Mouse (Mus musculus) CD4-positive, CD25-positive, alpha-beta regulatory T cell, adult 2 months (primary cell): ENCODE results near the gene Slc16a3.

Experiments
- DNase-seq: peaks from one replicate; pipeline ENCODE4 v3.0.0-alpha.2; 2012; ENCODE audit warnings: low read depth, low spot score

Slc16a3 gene

DNA sequence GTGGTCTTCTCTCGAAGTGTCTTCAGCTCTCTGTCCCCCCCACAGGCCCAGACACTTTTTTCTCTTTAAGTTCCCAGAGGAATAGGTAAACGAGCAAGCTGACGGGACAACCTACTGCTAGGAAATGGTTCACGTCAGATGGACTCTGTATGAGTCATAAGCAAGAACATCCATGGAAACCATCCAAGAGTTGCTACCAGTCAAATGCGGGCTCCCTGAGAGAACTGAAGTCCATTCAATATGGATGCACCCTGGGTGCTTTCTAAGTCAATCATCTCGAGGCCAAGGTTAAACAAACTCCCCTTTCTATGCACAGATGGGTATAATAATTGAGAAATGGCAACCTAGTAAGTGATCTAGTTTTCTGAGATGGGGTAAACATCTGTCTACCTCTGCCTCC is 25.0 kb downstream of the Slc16a3 start:
- DNase-seq, result no peak

DNA sequence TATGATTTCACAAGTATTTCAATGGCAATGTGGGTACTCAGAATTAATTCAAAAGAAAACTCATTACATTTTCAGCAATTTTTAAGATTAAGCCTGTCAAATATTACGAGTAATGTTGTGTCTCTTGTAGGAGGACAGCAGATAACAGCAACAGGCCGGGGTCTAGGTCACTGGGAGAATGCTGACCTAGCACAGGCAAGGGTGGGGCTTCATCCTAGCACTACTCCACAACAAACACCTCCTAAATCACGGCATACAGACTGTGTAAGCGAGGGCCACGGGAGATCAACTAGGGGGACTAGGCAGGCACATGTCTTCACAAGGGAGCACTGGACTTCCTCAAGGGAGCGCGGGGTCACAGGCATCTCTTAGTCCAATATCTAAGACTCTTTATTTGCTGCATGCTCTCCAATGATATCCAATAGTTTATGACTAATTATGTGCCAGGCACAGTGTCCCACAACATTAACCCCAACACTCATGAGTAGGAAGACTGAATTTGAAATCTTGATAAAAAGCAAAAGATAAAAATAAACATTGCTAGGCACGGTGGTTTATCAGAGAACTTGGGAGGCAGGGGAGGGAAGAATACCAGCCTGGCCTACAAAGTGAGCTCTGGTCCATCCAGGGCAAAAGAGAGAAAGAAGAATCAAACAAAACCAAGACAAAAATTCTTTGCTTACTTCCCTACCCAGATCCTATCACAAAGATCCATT is 31.6 kb downstream of the Slc16a3 start:
- DNase-seq, result no peak

DNA sequence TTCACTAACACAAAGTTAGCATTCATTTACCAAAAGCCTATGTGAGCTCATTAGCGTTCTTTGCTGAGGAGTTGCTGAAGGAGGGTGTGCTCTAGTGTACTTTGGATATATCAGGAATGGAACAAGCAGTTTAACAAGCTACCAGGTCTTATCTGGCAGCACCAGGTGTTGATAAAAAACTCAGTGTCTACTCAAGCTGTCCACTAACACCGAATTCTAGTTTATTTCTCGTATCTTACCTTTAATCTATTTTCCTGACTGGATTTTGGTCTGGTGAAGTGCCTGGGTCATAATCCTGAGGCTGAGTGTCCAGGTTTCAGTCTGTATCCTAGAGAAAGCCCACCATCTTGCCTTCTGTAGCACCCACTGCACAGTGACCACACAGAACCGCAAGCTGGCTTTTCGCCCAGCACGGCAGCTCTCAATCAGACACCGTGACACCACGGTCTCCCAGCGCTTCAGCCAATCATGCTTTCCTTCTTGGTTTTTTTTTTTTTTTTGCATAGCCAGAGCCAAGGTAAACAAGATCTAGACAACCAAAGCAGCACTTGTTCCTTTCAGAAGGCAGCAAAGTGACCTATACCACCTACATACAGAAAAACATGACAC is 32.3 kb downstream of the Slc16a3 start:
- DNase-seq, result no peak

DNA sequence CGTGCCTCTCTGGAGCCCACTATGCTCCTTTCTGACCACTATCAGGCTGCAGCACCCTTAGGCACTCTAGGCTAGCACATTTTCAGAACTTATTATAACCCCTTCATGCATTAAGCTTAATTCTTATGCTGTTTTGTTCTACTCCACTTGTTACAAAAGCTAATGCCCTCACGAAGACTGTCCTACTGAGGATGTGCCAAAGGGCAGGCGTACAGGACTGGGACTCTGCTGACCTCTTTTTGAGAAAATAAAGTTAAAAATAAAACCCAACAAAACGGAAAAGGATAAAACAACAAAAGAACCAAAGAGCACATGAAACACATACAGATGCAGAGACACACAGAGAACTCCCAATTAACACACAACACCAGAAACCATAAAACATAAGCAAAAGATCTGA is 33.4 kb downstream of the Slc16a3 start:
- no peak for DNase-seq

DNA sequence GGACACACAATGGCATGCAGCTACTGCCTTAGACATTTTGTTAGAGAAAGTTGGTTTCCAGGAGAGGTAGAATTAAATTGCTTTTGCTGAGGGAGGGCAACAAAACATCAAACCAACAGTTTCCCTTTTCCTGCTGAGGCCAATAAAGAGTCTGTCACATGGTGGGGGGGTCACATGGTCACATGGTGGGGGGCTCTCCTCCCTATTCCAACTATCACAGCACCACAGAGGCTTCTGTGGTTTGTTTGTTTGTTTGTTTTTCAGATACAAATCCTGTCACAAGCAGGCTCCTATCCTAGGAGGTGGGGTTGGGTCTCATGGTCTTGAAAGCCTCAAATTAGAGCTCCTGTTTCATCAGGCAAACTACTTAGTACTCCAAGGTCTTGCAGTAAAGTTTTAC is 34.2 kb downstream of the Slc16a3 start:
- DNase-seq, result no peak

DNA sequence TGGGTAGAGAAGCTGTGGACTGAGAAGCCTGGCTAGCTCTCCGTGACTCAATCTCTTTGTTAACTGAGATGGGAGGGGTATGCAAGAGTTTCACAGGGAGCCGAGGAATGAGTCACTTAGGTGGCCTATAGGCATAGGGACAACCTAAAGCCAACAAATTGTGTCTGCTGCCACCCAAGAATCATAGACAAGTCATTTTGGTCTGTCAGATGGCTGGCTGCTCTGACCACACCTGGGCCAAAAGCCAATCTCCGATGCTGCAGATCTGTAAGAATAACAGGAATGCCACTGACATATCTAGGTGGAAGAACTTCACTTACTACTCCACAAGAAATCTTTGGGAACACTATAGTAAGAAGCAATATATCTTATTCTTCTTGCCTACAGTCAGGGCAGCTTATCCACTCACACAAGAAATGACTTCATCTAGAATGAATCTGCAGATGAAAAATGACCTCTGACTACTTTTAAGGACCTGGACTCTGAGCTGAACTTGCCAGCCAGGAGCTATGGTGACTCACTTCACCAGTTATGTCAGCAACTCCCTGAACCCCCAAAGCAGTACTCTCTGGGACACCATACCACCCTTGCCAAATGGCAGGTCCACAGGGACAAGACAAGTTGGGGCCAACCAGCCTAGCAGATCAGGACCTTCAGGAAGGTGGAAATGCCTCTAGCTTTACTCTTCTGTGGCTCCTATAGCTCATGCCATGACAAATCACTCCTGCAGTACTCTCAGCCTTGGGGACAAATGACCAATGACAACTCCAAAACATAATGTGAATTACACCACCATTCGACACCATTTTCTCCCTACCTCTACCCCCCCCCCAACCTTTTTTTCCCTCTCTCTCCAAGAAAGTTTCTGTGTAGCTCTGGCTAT is 36.4 kb downstream of the Slc16a3 start:
- DNase-seq, result no peak

DNA sequence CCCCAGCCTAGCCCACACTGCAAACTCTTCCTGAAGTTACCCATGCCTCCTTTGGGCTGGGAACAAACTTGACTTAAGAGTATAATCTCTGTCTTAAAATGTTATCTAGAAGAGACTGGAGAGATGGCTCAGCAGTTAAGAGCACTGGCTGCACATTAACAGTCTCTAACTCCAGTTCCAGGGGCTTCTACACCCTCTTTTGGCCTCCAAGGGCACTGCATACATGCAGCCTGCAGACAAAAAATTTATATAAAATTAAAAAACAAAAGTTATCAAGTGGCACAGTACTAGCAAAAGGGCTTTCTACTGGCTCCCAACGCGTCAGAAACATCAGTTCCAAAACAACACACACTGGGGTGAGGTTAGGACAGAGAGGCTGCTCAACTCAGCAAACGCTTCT is 39.3 kb downstream of the Slc16a3 start:
- DNase-seq, result peak; percentile 20

DNA sequence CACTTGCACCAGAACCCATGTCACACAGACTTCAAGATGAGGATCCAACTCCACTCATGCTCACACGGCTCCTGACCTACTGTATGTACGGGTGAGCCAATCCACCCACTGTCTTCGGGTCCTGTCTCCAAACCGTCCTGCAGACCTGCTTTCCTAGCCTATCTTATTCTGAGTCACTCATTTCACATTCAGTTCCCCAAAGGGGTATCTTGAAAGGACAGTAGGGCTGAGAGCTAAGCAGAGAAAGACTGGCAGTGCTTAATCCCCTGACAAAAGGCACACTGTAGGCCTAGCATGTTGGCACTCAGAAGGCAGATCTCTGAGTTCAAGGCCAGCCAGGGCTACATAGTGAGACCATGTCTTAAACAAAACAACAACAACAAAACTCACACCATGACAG is 40.1 kb downstream of the Slc16a3 start:
- no peak for DNase-seq

DNA sequence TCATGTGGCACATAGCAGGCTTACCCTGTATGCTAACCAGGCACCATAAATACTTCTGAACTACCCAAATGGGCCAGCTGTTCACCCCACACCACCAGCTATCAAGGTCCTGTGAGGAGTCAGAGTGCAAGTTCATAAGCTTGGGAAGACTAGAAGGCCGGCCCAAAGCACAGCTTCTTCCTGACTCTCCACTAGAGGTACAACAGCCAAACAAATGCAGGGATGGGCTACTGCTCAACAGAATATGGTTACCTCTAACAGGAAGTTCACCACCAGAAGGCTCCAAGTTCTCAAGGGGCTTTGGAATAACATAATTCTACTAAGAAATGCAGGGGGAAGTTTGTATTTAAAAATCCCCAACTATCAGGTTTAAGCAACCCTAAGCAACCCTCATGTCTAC is 41.2 kb downstream of the Slc16a3 start:
- peak; percentile 23 for DNase-seq

DNA sequence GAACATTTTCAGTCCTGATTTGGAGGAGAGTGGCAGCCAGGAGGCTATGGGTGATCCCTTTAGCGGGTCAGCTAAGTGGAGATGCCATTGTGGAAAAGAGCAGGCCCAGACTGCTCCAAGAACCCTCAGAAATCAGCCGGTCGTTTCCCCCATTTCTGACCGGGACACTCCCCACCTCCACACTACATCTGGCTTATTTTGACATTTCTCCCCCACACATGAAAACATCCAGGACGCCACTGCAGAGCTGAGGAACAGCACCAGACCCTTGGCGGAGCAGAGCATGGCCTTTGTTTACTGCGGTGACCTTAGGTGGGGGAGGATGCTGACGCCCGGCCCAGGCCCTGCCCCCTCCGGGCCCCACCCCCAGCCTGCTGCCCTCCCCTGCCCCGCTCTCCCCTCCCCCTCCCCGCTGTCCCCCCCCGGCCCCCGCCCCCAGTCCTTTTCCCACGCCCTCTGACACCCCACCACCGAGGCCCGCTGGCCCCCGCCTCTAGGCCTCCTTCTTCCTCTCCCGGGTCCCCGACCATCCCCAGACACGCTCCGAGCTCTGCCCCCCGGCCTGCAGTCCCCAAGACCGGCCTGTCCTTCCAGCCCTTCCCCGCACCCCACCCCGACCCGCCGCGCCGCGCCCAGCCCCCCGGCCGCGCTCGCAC is 42.0 kb downstream of the Slc16a3 start:
- DNase-seq, result peak; percentile 66

DNA sequence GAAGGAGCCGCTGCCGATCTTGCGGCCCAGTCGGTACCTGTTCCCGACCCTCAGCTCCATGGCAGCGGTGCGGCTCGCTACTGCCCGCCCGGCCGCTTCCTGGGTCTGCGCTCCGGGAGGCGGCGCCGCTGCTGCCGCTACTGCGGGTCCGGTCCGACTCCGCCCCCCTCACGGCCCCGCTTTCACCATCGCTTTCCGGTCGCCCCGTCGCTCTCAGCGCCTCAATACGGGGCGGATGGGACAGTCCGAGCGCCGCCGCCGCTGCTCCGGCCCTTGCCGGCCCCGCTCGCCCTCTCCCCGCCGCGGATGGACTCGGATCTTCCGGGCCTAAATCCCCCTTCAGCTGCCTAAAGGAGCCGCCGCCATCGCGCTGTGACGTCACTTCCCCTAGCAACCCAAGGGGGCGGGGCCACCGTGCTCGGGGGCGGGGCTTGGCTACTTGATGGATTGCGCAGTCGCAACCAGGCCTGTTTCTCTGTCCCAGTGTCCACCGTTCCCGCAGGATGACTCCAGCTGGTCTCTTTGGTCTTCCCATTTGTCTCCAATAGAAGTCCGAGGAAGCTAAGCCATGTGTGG is 42.8 kb downstream of the Slc16a3 start, which contains the start of gene Csnk1d:
TSS of gene Csnk1d (minus strand) at position 380 of the 576 bp plus-strand sequence.
- DNase-seq, result peak; percentile 97

DNA sequence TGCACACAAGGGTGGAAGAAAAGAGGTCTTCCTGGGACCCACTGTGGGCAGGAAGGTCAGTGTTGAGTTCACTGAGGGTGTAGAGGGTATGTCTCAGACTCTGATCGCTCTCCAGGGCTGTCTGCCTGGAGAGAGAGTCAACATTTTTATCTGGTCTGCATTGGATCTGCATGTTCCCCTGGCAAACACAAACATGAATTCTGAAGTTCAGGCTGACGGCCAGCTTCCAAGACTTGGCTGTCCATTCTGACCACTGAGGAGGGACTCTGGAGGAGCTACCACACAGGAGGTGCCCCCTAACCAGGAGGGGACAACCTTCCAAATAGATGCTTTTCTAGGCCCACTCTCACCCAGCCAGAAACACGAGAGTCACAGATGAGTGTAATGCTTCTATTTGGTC is 43.5 kb downstream of the Slc16a3 start:
- no peak for DNase-seq

DNA sequence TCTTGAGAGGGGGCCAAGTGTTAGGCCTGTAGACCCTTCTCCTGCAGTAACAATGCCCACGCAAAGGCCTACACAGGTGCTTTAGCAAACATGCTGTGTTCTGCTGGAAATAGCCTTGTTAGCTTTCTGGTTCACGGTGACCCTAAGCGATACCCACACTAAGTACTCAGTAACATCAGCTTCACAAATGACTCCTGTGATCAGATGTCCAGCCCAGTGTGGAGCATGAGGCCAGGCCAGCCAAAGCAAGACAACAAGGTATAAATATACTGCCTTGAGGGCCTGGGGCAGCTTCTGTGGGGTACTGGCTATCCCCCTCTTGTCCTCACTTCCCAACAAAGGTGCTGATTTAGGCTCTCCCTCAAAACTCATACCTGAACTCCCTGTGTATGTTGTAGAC is 44.8 kb downstream of the Slc16a3 start:
- DNase-seq, result no peak

DNA sequence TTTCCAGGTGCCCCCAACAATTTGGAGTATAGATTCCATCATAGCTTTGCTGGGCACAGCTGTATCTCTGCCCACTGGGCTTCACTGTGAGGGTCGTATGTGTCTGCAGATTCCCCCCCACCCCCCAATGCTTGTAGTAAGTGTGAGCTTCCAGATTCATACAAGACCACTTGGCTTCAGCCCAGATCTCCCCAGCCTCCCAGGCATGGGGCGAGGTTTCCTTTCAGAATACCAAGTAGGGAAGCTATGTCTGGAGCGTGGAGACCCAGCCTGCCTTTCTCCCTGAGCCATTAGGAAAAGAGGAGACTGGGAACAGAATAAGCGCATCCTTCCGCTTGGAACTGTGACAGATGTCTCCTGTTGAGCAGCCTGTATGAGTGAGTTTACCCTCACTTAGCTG is 45.3 kb downstream of the Slc16a3 start:
- DNase-seq, result no peak

DNA sequence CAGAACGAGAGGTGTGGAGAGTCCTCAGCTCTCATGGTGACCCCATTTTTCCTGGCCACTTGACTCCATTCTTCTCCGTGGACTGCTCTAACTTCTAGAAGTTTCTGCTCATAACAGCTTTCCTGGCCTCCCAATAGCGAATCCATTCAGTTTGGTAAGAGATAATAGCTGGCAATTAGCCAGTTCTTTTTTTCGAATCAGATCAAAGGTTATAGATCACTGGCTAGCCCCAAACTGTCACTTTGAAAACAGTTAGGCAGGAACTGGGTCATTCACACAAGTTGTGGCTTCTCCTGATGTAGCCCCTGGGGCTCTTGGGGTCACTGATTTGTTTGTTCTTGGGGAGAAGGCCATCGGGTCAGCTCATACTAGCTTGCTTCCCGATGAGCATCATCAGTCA is 46.5 kb downstream of the Slc16a3 start:
- DNase-seq, result no peak

DNA sequence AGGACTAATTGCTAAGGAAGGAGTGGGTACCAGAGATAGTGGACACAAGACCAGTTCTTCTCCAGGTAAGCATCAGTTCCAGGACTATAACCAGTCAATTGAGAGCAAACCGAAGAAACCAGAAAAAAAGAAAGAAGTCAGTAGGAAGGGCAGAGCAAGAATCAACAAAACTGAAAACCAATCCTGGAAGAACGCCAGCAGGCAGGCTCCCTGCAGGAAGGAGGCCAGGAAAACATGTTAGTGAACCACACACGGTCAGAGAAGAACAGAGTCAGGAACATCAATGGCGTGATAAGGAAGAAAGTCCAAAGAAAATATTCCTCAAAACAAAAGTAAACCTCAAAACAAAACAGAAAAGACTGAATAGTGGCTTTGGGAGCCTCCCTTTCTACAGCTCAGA is 53.7 kb downstream of the Slc16a3 start:
- no peak for DNase-seq

DNA sequence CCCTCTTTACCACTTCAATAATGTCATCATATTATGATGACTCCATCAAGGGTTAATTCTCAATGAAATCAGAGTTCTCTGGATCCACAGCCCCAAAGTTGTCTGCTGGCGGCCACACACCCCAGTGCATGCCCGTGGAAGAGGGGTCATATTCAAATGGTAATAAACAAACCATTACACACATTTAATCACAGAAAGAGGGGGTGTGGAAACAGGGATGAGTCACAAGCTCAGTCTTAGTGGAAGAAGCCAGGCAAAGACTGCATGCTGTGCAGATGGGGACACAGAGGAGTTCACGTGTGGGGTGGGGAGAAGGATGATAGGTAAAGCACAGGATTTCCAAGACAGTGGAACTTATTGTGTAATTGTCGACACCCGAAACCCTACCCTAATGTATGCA is 56.0 kb downstream of the Slc16a3 start:
- DNase-seq, result no peak

DNA sequence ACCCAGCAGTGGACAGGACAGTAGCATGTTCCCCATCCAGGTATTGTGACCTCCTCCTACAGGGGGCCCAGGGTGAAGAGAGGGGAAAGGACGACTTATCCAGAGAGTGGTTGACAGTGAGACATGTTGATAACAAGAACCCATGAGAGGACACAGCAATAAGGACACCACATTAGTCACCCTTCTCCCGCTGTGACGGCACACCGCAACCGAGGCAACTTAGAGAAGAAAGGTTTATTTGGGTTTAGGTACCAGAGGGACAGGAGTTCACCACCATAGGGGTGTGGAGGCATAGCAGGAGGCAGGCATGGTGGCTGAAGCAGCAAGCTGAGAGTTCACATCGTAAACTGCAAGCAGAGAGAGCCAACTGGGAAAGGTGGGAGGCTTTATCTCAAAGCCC is 57.9 kb downstream of the Slc16a3 start:
- DNase-seq, result no peak

DNA sequence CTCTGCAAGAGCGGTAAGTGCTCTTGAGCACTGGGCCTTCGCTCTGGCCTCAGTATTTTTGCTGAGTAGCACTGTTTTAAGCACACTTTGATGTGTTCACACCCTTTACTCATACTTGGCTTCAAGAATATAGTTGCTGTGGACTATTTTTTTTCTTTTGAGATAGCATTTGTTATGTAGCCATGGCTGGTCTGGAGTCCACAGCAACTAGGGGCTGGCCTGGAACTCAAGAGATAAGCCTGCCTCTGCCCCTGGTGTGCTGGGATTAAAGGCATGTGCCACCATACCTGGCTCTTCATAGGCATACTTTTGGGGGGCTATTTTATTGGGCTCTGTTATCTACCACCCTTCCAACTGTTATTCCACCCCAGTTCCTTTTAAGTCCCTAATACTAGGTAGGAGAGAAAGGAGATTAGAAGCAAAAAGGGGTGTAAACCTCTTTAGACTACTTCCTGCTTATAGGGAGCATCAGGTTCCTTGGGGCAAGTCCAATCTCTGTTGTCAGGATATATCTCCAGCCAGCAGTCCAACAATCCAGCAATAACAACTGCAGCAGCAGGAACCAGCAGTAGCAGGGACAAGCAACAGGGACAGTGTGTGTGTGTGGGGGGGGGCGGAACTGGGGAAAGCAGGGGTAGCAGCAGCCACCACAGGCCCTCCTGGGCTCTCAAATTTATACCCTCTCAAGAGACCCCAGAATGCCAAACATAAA is 61.9 kb downstream of the Slc16a3 start:
- DNase-seq, result no peak
